Mouse (Mus musculus): Measurements from ENCODE around the gene Osbpl6. TPM values are rescaled to one million over a fixed set of nuclear protein-coding genes. Genes with fewer than 3 reads are reported as not detected.

Gene Osbpl6
- total RNA-seq, 4 experiments from 2014 or later, result 42.5 to 46.5 (median 44.2) TPM

DNA sequence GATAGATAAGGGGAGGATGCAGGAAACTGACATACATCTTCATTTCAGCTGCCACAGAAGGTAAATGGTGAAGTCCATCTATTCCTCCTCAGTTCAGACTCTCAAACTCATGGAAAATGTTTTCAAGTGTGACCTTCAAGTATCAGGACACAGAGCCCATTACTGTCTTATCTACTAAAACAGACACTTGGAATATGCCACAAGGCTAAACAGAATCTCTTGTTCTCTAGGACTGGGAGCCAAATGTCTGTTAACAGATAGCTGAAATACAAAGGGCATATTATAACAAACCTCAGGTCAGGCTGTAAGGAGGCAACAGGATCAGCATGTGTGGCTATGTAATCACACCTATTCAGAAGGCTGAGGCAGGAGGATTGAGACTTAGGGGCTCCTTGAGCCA lies 237.5 kb downstream of the Osbpl6 start:
- no peak for DNase-seq (ENCODE audit: low spot score in 2 of 2)

DNA sequence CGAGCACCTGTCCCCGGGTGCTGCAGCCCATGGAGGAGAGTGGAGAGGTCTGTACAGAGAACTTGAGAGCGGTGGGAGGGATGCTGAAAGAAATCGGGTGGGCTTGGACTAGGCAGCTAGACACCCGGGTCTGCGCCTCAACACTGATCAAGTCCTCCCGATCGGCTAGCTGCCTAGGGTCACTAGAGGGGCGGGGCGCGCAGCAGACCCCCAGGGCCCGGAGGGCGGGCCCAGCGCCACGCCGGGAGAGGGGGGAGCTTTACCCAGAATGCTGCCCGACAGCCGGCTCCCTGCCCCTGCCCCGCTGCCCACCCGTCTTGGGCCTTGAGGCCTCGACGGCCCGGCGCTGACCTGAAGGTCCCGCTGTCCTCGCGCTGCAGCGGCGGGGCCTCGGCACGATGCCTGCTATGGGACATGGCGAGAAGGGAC lies 241.1 kb downstream of the Osbpl6 start:
- DNase-seq (ENCODE audit: low spot score in 2 of 2), result no peak

DNA sequence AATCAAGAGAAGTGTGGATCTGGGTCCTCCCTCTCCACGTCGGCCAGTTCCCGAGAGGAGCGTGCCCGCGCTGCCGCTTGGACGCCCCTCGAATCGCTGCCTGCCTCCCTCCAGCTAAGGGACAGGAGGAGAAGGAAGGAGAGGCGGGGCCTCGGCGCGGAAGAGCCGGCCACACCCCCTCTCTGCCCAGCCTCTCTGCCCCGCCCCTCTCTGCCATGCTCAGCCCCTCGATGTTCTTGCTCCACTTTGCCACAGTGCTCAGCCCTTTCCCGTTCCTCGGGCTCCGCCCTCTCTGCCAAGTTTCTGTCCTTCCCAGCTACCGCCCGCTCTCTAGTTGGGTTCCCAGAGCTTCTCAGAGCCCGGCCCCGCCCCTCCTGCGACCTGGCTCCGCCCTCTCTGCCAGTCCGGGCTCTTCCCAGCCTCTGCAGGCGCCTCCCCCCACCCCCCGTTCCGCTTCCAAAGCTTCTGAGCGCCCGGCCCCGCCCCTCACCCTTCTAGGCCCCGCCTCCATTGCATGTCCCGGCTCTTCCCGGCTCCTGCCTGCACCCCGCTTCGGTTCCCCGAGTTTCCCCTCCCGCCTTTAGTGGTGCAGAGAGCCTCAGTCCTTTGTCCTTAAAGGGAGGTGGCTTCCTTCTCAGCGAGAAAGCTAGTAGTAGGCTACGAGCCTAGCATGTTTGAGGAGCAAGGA lies 241.7 kb downstream of the Osbpl6 start, which contains the start of the genes Prkra and Pjvk:
Prkra (minus strand) TSS at position 133 of the 688 bp plus-strand sequence.
Pjvk (plus strand) TSS at position 594 of the 688 bp plus-strand sequence.
- peak; percentile 91 to 97 for DNase-seq (ENCODE audit: low spot score in 2 of 2)

DNA sequence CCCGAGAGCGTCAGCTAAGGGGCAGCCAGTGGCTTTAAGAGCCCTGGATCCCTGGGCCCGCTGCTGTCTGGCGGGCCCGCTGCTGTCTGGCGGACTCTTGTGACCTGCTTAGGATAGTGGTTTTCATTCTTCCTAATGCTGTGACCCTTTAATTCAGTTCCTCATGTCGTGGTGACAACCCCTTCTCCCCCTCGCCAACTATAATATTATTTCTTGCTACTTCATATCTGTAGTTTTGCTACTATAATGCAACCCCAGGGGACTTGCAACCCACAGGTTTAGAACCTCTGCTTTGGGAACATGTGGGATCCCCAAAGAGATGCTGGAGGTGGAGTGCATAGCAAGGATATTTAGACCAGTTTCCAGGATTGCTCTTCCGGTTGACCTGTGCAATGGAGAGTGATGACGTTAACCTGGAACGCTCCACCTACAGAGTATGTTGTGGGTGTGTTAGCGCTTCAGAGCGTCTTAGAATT lies 242.4 kb downstream of the Osbpl6 start:
- DNase-seq (ENCODE audit: low spot score in 2 of 2), result no peak

Small RNA genes within 50 kb of the gene (microRNA-seq; reads per million reads assigned to microRNA genes)
- gene Gm23164, result 0 reads per million in 2 experiments

Other genes with a start within 250 kb of the Osbpl6 start
- gene Pde11a, start 67.7 kb upstream of the Osbpl6 start, total RNA-seq (2022), result 1 to 10 TPM; 4.6 to 5.4 (median 5.1) TPM
- gene Cyct, start 46.1 kb upstream of the Osbpl6 start, total RNA-seq (2022), result not detected
- gene Rbm45, start 36.5 kb upstream of the Osbpl6 start, total RNA-seq (2022), result 10 to 100 TPM; 31.7 to 37.4 (median 35.4) TPM
- gene Prkra, start 241.5 kb downstream of the Osbpl6 start, total RNA-seq (2022), result 10 to 100 TPM; 17.3 to 22.0 (median 18.9) TPM
- under 1 TPM in 1 of 4 experiments, not detected in 3; 0.46 TPM for gene Pjvk, start 242.0 kb downstream of the Osbpl6 start, total RNA-seq (2022)